Mouse (Mus musculus): ENCODE data around the gene Iqcc. TPM values are rescaled to one million over a fixed set of nuclear protein-coding genes. Genes with fewer than 3 reads are reported as not detected.

Iqcc gene
- 10 to 100 TPM; 16.3 to 17.6 TPM for total RNA-seq (2021)
- long read RNA-seq, experiment 1, transcript Iqcc-201 (5 exons, 2,639 nt): major isoform, 9 of 15 reads
- long read RNA-seq, experiment 1, partial matches to known transcripts: 1 of 15 reads
- long read RNA-seq, experiment 1, other reads (novel, unspliced or antisense): 3 of 15 reads
- long read RNA-seq, experiment 2, partial matches to known transcripts: 0 of 4 reads
- long read RNA-seq, experiment 2, other reads (novel, unspliced or antisense): 2 of 4 reads

- peak; percentile 96 to 97 for DNase-seq
- intact Hi-C loops (cut with DNase I): no loop called here
Observed at GRCm38 (mm10) chr4:129618786-129619691, at the start of gene Iqcc. Gene Iqcc (minus strand): TSS chr4:129619099.

DNA sequence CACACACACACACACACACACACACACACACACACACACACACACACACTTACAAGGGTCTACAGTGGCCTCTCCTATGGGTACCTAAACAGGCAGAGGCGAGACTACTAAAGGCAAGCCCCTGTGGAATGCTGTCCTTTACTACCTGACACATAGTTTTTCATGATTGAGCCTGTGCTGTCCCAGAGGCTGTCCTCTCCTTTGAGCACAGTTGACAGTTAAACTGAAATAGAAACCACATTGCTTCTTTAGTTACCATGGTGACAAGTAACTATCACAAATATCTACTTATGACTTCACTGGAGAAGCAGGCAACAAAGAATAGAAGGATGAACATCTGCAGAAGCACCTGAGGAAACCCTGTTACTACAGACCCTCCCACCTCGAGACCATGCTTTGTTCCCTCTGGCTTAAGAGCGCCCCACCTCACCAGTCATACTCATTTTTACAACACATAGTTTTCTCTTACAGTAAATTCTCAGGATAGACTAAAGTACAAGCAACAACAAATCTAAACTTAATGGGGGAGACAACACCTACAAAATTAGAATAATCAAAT is 43.4 kb upstream of the Iqcc start:
- DNase-seq: no peak
- intact Hi-C loops (cut with DNase I): no loop called here

- intact Hi-C loops (cut with DNase I): no loop called here
- no peak for DNase-seq
Observed at GRCm38 (mm10) chr4:129661584-129661983, 42.7 kb upstream of the Iqcc start.

- intact Hi-C loops (cut with DNase I): no loop called here
- no peak for DNase-seq
Observed at GRCm38 (mm10) chr4:129654770-129655169, 35.9 kb upstream of the Iqcc start.

GRCm38 (mm10) chr4:129650359-129650758 is 31.5 kb upstream of the Iqcc start:
- no peak for DNase-seq
- intact Hi-C loops (cut with DNase I): no loop called here

DNA sequence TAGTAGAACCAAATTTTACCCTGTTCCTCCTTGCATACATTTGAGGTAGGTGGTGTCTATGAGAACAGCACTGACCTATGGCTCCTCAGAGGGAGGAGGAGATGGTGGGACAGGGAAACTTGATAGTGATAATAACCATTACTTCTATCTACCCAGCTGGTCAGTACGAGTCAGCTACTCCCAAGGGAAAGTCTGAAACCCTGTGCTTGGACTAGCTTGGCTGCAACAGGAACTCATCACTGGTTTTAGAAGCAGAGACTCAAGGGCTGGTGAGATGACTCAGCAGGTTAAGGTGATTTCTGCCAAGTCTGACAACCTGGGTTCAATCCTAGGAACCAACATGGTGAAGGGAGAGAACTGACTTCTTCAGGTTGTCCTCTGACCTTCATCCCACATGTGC is 29.8 kb upstream of the Iqcc start:
- intact Hi-C loops (cut with DNase I): no loop called here

DNA sequence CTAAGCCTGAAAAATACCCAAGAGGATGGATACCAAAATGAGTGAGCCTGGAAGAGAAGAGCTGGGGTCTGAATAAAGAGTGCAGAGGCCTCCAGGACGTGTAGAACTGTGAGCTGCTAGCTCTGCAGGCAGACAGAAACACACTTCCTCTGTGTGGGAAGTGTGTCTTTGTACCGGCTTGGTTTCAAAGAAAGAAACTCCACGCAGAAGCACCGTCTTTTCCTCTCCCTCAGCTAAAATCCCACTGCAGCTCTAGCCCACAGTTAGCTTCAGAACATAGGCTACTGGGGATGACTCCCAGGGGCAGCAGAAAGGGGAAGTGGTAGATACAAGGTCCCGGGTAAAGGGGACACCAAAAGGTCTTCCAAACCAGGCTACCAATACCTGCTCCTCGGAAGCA is 26.3 kb upstream of the Iqcc start:
- DNase-seq: no peak
- intact Hi-C loops (cut with DNase I): no loop called here

More for the DNA sequence above, 29.8 kb upstream of the Iqcc start:
- no peak for DNase-seq

DNA sequence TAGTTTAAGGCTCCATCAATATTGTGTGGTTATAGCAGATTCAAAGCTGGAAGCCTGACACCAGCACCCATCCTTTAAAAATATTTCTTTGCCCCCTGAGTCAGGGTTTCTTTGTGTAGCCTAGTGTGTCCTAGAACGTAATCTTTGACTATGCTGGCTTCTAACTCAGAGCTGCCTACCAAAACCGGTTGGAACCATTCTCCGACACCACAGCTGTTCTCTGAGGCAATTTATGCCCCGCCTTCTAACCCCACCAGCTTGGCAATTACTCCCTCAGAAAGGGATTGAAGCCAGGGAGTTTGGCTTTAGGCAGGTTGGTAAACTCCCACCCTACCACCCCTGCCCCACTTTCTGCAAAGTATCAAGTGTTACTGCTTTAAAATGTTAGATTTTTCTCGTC is 22.9 kb upstream of the Iqcc start:
- intact Hi-C loops (cut with DNase I): no loop called here
- DNase-seq: no peak

DNA sequence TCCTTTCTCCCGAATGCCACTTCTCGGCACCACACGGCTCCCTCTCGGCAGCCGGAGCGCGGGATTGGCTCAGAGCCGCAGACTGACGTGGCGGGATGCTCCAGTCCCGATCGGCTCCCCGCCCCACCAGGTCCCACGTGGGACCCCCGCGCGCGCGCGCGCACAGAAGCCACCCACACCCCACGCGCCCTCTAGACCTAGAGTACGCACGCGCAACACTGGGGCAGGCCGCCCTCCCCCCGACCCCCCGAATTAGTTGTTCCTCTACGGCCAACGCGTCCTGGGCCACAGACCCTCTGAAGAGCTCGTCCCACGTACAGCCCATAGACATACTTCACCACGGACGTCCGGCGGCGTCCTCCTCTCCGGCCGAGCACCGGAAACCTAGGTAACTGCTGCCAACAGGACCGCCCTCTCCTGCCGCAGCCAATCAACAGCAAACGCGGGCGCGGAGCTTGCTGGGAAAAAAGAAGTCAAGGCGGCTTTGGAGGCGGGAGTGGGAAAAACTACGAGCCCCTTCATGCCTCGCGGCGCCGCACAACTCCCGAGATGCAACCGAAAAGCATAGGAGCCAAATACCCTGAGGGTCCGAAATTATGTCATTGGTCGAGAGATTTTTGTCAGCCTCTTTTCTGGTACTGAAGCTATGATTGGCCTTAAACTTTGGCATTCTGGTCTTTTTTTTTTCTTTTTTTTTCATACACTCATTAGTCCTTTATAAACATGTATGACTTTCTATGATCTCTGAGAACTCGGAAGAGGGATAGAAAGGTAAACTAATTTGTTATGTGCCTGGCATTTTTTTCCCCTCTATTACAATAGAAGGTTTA is 22.0 kb upstream of the Iqcc start, which contains the start of gene Txlna:
Gene Txlna (minus strand): TSS at position 428 of the 830 bp plus-strand sequence.
- intact Hi-C loops (cut with DNase I): no loop called here
- DNase-seq: peak; percentile 93 to 95

- intact Hi-C loops (cut with DNase I): no loop called here
- DNase-seq: peak; percentile 47 to 50
Observed at GRCm38 (mm10) chr4:129640101-129640637, 21.3 kb upstream of the Iqcc start.

GRCm38 (mm10) chr4:129639221-129639620 is 20.3 kb upstream of the Iqcc start:
- intact Hi-C loops (cut with DNase I): no loop called here
- DNase-seq: no peak

DNA sequence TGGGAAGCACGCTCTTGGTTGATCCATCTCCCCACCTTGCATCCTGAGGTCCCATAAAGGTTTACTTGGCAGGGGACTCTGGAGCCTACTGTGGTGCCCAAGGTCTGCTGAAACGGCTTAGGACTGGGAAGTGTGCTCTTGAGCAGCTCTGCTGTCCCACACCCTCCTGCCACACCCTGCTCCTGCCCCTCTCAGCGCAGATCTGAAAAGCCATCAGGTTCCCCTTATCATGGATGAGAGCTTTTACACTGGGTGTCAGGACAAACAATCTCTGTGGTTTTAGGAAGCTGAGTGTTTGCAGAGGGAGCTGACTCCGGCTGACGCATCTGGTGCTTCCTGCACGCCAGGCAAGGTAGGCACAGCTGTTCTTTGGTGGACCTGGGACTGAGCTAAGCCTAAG is 15.0 kb upstream of the Iqcc start:
- intact Hi-C loops (cut with DNase I): no loop called here
- DNase-seq: no peak

DNA sequence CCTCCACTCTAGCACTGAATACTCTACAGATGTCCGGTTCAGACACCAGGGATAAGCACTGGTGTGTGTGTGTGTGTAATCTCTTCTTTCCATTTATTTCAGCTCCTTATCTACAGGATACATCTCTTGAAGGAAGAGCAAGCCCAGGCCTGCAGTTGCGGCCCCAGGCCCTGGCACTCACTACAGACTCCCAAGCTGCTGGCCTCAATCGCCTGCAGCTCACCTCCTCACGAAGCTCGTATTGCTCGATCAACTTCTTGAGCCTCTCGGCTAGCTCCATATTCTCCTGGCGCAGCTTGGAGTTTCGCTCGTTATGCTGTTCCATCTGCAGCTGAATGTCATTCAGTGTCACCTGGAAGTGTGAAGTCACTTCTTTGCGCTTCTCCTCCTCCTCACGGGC is 13.0 kb upstream of the Iqcc start:
- intact Hi-C loops (cut with DNase I): no loop called here
- DNase-seq: no peak

DNA sequence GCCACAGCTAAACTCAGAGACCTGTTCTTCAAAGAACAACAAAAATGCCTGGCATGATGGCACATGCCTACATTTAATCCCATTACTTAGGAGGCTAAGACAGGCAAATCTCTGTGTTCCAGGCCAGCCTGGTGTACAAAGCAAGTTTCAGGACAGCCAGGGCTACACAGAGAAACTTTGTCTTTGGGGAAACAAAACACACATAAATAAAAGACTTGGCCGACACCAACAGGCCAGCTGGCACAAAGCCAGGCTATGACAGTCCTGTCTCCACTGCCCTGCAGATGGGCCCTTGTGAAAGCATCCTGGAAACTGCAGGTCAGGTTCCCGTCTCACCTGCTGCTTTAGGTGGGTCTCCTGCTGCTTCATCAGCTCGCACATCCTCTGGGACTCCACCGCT is 12.0 kb upstream of the Iqcc start:
- intact Hi-C loops (cut with DNase I): no loop called here
- peak in 1 of 2 experiments; percentile 38 for DNase-seq

- no peak for DNase-seq
- intact Hi-C loops (cut with DNase I): no loop called here
Observed at GRCm38 (mm10) chr4:129626035-129626434, 7.1 kb upstream of the Iqcc start.

GRCm38 (mm10) chr4:129625496-129625895 is 6.6 kb upstream of the Iqcc start:
- DNase-seq: no peak
- intact Hi-C loops (cut with DNase I): no loop called here

GRCm38 (mm10) chr4:129625029-129625370 is 6.1 kb upstream of the Iqcc start:
- DNase-seq: peak; percentile 53 to 65
- intact Hi-C loops (cut with DNase I): no loop called here

GRCm38 (mm10) chr4:129624281-129625028 is 5.6 kb upstream of the Iqcc start:
- intact Hi-C loops (cut with DNase I): no loop called here
- DNase-seq: peak; percentile 84

GRCm38 (mm10) chr4:129623681-129624091 is 4.8 kb upstream of the Iqcc start, which contains the start of gene Ccdc28b:
Gene Ccdc28b (minus strand): TSS chr4:129623947.
- intact Hi-C loops (cut with DNase I): no loop called here
- DNase-seq: peak; percentile 42 to 52
